Mouse (Mus musculus) small intestine, adult 2 months (tissue): ENCODE data around the gene Cfap73. TPM values are rescaled to one million over a fixed set of nuclear protein-coding genes. Genes with fewer than 3 reads are reported as not detected.
A peak's percentile ranks its signal among the peaks of the same experiment; 100 is the strongest.

Source experiments
- H3K27ac ChIP-seq: fragments of 200-500 bp; 2 replicates; pipeline ENCODE4 v1.5.1; 2012; ENCODE audit warnings: low read depth, low read length, control low read depth, inconsistent platforms; ENCODE audit not compliant: insufficient read depth
- H3K27me3 ChIP-seq: fragments of 200-500 bp; 2 replicates; pipeline ENCODE4 v1.6.1; 2012; ENCODE audit warnings: mild to moderate bottlenecking, moderate library complexity, low read length, inconsistent platforms; ENCODE audit not compliant: control insufficient read depth, insufficient read depth
- H3K36me3 ChIP-seq: fragments of 200-500 bp; 2 replicates; pipeline ENCODE4 v1.6.1; 2012; ENCODE audit warnings: mild to moderate bottlenecking, low read length, control low read depth, inconsistent platforms; ENCODE audit not compliant: control insufficient read depth, insufficient read depth
- H3K4me1 ChIP-seq: fragments of 200-500 bp; 2 replicates; pipeline ENCODE4 v1.6.1; 2012; ENCODE audit warnings: low read length, inconsistent platforms, mixed read lengths; ENCODE audit not compliant: control insufficient read depth, insufficient read depth, insufficient read length
- H3K4me3 ChIP-seq: fragments of 200-500 bp; 2 replicates; pipeline ENCODE4 v1.5.1; 2012; ENCODE audit warnings: low read depth, mild to moderate bottlenecking, control low read depth, inconsistent platforms, low read length, moderate library complexity
- CTCF ChIP-seq: fragments of 200-500 bp; IDR thresholded peaks from 2 replicates; pipeline ENCODE4 v1.5.1; 2012; ENCODE audit warnings: low read depth, mild to moderate bottlenecking, control low read depth, inconsistent platforms, low read length, moderate library complexity, mixed read lengths; ENCODE audit not compliant: insufficient replicate concordance, insufficient read length; ENCODE audit errors: extremely low read depth
- POLR2A ChIP-seq: fragments of 200-500 bp; IDR thresholded peaks from 2 replicates; pipeline ENCODE4 v1.6.1; 2012; ENCODE audit warnings: low read depth, mild to moderate bottlenecking, control low read depth, inconsistent platforms, low read length, moderate library complexity
- whole genome bisulfite sequencing: fragments of 180-500 bp; shearing (Covaris S2); methylation state at CpG from one replicate; pipeline ENCODE4 v1.1.7; 2018; 5-methylcytosine and 5-hydroxymethylcytosine counted together
- polyA plus RNA-seq: library from polyadenylated mRNA; depleted of rRNA; stranded (reverse); fragments of >200 nt; gene quantifications from 2 replicates; pipeline ENCODE4 v1.2.3, GENCODE M21; 2012

The Cfap73 gene
- polyA plus RNA-seq, 1 experiment: not detected

DNA sequence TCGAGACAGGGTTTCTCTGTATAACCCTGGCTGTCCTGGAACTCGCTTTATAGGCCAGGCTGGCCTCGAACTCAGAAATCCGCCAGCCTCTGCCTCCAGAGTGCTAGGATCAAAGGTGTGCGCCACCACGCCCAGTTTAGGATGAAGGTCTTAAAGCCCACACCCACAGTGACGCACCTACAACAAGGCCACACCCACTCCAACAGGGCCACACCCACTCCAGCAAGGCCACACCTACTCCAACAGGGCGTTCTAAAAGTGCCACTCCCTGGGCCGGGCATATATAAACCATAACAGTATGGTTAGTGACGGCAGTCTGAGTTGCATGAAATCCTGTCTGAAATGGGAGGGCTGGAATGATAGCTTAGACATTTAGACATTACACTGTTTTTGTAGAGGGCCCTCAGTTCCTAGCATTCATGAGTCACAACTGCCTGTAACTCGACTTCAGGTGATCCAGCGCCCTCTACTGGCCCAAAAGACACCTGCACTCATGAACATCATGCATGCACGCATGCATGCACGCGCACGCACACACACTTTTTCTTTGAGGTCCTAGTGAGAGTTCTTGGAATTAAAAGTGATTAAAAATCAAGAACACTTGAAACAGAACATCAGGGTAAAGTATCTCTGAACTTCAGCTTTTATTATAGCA lies 43.6 kb downstream of the Cfap73 start:
- Histone ChIP-seq H3K27me3 (no peaks in the 10 kb centered on the region), H3K4me1 (peaks cover 9% of the 10 kb centered on the region), H3K36me3 (no peaks in the 10 kb centered on the region), H3K27ac (no peak overlapping the region), H3K4me3 (no peak overlapping the region)
- TF ChIP-seq POLR2A (no peak), CTCF (peak; percentile 76; the same call in 1 of the 2 replicates)
- 58% methylated on average over 16 of the region's 16 CpGs for WGBS

DNA sequence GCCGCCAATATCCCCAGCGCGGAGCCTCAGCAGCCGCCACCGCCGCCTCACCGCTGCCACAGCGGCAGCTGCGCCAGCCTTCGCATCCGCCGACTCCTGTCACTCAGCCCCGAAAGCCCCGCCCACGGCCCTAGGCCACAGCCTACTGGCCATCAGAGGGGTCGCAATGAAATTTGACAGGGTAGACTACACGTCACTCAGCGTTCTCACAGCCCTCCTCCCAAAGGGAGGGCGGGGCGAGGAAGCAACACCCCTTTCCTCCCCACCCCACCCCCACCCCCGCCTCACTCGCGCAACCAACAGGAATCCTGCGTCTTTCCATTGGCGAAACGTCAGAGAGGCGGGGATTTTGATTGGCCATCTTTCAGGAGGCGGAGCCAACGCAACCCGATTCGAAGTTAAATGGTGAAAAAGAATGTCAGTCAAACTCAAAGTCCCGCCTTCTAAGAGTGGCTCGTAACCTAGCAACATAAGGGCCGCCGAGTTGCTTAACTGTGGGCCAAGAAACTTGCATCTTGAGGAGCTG lies 45.4 kb downstream of the Cfap73 start, which contains the start of the genes Tpcn1 and Iqcd:
TSS of gene Tpcn1 (minus strand) at position 105 of the 526 bp plus-strand sequence.
TSS of gene Iqcd (plus strand) at position 448 of the 526 bp plus-strand sequence.
- peak within 1 kb of the TSS; percentile 92 for H3K27ac ChIP-seq
- H3K27me3 ChIP-seq: no peaks in the 10 kb centered on the region
- TF ChIP-seq CTCF (no peak), POLR2A (peak; percentile 96)
- H3K4me3 ChIP-seq: peak within 1 kb of the TSS; percentile 77
- peaks cover 14% of the 10 kb centered on the region for H3K4me1 ChIP-seq
- under 1% methylated on average over 35 of the region's 35 CpGs for WGBS
- peaks cover 16% of the 10 kb centered on the region for H3K36me3 ChIP-seq

DNA sequence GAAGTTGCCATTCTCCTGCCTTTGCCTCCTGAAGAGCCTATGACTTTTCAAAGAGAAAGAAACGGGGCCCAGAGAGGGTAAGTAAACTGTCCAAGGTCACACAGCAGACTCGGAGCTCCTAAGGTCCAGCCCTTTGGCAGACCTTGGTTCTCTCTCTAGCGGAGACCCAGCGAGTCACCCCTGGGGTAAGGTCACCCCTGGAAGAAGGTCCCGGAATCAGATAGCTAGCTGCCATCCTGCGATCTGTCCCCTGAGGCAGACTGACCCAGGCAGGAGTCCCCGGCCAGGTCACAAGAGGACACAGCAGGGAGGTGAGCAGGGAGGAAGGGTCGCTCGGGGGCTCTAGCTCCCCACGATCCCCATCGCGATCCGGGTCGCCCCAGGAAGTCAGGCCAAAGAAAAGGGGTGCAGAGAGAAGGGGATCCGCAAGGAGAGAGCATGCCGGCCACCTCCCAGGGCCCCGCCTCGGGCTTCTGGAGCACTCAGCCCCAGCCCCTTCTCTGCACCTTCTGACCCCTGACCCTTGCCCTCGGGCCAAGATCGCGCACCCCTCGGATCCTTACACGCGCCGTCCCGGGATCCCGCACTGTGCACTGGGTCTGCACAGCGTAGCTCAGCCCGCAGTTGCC lies 46.0 kb downstream of the Cfap73 start:
- no peak for TF ChIP-seq CTCF
- Histone ChIP-seq H3K36me3 (peaks cover 22% of the 10 kb centered on the region), H3K4me3 (peak overlapping the region; percentile 77), H3K4me1 (peaks cover 14% of the 10 kb centered on the region), H3K27me3 (no peaks in the 10 kb centered on the region), H3K27ac (peak overlapping the region; percentile 92)
- 1% methylated on average over 29 of the region's 29 CpGs for WGBS

DNA sequence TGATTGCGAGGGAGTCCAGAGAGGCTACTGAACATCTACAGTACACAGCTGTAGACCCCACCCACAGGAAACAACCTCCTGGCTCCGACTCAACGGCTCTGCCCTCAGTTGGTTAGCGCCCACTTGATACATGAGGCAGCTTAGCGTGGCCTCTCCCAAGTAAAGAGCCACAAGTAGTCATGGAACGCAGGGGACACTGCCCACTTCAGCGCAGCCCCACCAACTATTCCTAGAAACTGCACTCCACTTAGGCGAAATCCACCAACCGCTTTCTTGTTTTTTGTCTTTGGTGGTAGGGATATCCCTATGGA lies 46.5 kb downstream of the Cfap73 start:
- Histone ChIP-seq H3K4me1 (peaks cover 14% of the 10 kb centered on the region), H3K27me3 (no peaks in the 10 kb centered on the region), H3K36me3 (peaks cover 24% of the 10 kb centered on the region), H3K4me3 (peak overlapping the region; percentile 77), H3K27ac (peak overlapping the region; percentile 92)
- TF ChIP-seq POLR2A (no peak; the same call in 1 of the 2 replicates), CTCF (no peak)
- 10% methylated on average over 9 of the region's 9 CpGs for WGBS

DNA sequence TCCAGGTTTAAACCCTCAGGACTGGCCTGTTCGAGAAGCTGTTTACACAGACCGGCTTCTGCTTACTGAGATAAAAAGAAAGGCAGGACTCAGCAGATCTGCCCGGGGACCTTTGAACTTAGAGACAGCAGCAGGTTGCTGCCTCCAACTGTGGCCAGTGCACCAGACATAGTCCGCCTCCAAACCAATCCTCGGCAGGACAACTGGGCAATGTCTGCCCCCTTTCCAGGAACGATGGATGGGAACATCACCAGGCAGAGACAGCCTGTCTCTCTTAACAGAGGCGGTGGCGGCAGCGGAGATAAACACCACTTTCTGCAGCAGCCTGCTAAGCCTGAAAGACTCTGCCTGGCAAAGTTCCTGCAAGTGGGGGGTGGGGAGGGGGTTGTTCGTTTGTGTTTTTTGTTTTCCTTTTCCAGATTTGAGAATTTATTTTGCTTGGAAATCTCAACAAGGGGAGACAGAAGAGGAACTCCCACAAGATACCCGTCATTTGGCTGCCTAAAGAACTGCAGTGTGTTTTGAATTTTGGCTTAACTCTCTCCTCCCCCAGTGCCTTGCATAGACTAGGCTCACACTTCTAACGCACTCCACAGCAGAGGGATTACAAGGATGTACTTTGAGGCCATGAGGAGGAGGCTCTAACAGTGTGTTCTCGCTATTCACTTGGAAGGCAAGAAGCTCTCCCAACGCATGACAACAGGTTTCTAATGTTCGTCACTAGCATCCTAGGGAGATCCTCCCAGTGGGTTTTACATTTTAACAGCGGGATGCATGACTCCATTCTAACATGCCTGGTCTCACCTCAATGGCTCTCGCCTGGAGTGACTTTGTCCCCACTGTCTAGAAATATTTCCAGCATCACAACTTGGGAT lies 47.1 kb downstream of the Cfap73 start:
- Histone ChIP-seq H3K4me3 (peak overlapping the region; percentile 77), H3K27me3 (no peaks in the 10 kb centered on the region), H3K27ac (peak overlapping the region; percentile 92), H3K4me1 (peaks cover 18% of the 10 kb centered on the region), H3K36me3 (peaks cover 26% of the 10 kb centered on the region)
- no peak for TF ChIP-seq CTCF
- peak; percentile 11; the same call in 1 of the 2 replicates for TF ChIP-seq POLR2A
- WGBS: 11% methylated on average over 17 of the region's 17 CpGs

DNA sequence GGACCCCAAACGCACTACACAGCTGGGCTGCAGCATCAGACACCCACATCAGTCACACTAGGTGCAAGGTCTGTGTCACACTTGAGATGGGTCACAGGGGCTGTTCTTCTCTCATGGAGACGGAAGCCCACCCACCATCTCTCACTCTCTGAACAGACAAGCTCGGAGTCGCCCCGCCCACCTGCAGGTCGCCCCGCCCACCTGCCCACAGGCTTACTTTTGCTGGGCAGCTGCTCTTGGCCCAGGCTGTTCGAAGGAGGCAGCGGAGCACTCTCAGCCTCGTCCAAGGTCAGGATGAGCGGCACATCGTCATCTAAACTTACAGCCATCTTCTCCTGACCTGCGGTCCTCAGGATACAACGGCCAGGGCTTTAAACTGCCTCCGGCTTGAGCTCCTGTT lies 49.1 kb downstream of the Cfap73 start:
- no peak overlapping the region for H3K27ac ChIP-seq
- H3K4me3 ChIP-seq: no peak overlapping the region
- no peak for TF ChIP-seq POLR2A
- no peak for TF ChIP-seq CTCF
- H3K27me3 ChIP-seq: no peaks in the 10 kb centered on the region
- peaks cover 21% of the 10 kb centered on the region for H3K4me1 ChIP-seq
- peaks cover 36% of the 10 kb centered on the region for H3K36me3 ChIP-seq
- WGBS: 80% methylated on average over 15 of the region's 15 CpGs
